Mouse (Mus musculus): ENCODE measurements around the gene Gm10553. TPM values are rescaled to one million over a fixed set of nuclear protein-coding genes. Genes with fewer than 3 reads are reported as not detected.
"Not testable (repeated sequence)": the region's sequence is repeated elsewhere in the genome, so short reads cannot be mapped to it uniquely, and the experiment has no call there.

Gm10553 gene
- not detected in 2 replicates for polyA plus RNA-seq (2015; fragmentation: Nextera tagmentation; extraction: Ambion mirVana)

DNA sequence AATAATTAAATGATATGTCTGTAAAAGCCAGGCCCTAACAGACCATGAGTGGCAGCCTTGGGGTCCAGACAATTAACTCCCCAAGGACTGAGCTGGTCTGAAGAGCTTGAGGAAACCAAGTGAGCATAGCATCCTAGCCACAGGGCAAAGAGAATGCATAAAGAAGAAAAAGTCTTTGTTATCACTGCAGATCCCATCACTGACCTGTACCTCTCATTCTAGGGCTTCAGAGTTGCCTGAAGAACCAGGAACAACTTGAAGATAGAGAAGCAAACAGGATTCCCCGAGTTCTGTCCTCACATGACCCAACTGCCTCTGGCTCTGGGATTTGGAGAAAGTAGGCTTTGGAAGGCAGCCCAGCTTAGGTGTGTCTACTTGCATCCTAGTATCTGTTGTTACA, at the start of gene Gm10553:
TSS of gene Gm10553 (plus strand) at position 301 of the 400 bp plus-strand sequence.
- not testable (repeated sequence) for ATAC-seq (ENCODE audit: low read depth); H3K4me3 ChIP-seq; H3K27me3 ChIP-seq; H3K36me3 ChIP-seq; H3K27ac ChIP-seq (replicated peaks); H3K9ac ChIP-seq; H3K4me2 ChIP-seq; H3K9me3 ChIP-seq; H3K4me1 ChIP-seq (replicated peaks)
- 48% methylated on average over 1 of the region's 1 CpGs for WGBS

- H3K4me2 ChIP-seq; H3K9ac ChIP-seq; H3K4me3 ChIP-seq; H3K4me1 ChIP-seq (replicated peaks); H3K36me3 ChIP-seq; H3K27me3 ChIP-seq; ATAC-seq (ENCODE audit: low read depth); H3K27ac ChIP-seq (replicated peaks); H3K9me3 ChIP-seq: not testable (repeated sequence)
- WGBS = 64% methylated on average over 3 of the region's 3 CpGs
Measured at GRCm38 (mm10) chr1:85071690-85072089, 28.3 kb upstream of the Gm10553 start.

GRCm38 (mm10) chr1:85073099-85073498, 26.9 kb upstream of the Gm10553 start:
- H3K27me3 ChIP-seq; H3K27ac ChIP-seq (replicated peaks); H3K4me1 ChIP-seq (replicated peaks); H3K36me3 ChIP-seq; H3K4me3 ChIP-seq; H3K4me2 ChIP-seq; H3K9me3 ChIP-seq; H3K9ac ChIP-seq; ATAC-seq (ENCODE audit: low read depth): not testable (repeated sequence)
- 72% methylated on average over 3 of the region's 3 CpGs for WGBS

DNA sequence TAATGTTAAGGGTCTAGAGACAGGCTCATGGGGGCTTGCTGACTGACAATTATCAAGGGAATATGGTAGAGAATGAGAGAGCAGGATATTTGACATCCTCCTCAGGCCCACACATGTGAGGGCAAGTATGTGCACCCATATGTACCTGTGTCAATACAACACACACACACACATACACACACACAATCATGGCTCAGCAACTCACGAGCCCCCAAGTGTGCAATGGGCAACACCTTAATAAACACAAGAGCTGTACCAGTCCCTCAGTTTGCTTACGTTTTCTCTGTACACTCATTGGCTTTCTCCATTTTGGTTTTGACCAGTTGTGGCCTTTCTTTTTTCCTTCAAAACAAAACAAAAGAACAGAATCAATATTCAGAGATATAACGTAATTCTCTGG, 15.2 kb upstream of the Gm10553 start:
- 68% methylated on average over 3 of the region's 3 CpGs for WGBS
- H3K27me3 ChIP-seq; ATAC-seq (ENCODE audit: low read depth); H3K9me3 ChIP-seq; H3K4me2 ChIP-seq; H3K9ac ChIP-seq; H3K36me3 ChIP-seq; H3K27ac ChIP-seq (replicated peaks); H3K4me1 ChIP-seq (replicated peaks); H3K4me3 ChIP-seq: not testable (repeated sequence)

DNA sequence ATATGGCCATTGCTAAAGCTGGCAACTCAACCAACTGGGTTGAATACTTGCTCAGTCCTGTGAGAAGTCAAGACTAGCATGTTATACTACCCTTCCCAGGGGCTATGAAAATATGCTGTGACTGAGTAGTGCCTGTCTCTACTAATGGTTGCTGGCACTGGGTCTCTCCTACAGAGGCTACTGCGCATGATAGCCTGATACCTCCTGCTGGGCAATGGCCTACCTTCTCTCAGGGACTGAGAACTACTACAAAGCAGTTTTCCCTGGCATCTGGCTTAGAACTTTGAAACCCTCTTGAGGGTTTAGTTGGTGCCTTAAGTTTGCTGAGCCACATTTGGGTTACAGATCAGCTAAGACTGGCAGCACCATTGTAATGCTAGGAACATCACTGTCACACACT, 13.8 kb upstream of the Gm10553 start:
- not testable (repeated sequence) for H3K4me3 ChIP-seq; H3K4me2 ChIP-seq; H3K9me3 ChIP-seq; H3K4me1 ChIP-seq (replicated peaks); H3K9ac ChIP-seq; H3K27ac ChIP-seq (replicated peaks); H3K36me3 ChIP-seq; ATAC-seq (ENCODE audit: low read depth); H3K27me3 ChIP-seq
- 56% methylated on average over 1 of the region's 1 CpGs for WGBS

- not testable (repeated sequence) for H3K4me1 ChIP-seq (replicated peaks); H3K4me2 ChIP-seq; H3K4me3 ChIP-seq; H3K36me3 ChIP-seq; H3K27me3 ChIP-seq; H3K9me3 ChIP-seq; H3K27ac ChIP-seq (replicated peaks); H3K9ac ChIP-seq; ATAC-seq (ENCODE audit: low read depth)
- WGBS = 41% methylated on average over 1 of the region's 3 CpGs
Measured at GRCm38 (mm10) chr1:85092169-85092568, 7.8 kb upstream of the Gm10553 start.

GRCm38 (mm10) chr1:85093011-85093572, 6.9 kb upstream of the Gm10553 start:
- H3K4me1 ChIP-seq (replicated peaks); H3K36me3 ChIP-seq; H3K4me3 ChIP-seq; H3K9ac ChIP-seq; H3K27me3 ChIP-seq; H3K27ac ChIP-seq (replicated peaks); H3K4me2 ChIP-seq; H3K9me3 ChIP-seq; ATAC-seq (ENCODE audit: low read depth): not testable (repeated sequence)
- 90% methylated on average over 6 of the region's 7 CpGs for WGBS

- H3K4me2 ChIP-seq; H3K4me1 ChIP-seq (replicated peaks); H3K9ac ChIP-seq; H3K27me3 ChIP-seq; H3K36me3 ChIP-seq; ATAC-seq (ENCODE audit: low read depth); H3K27ac ChIP-seq (replicated peaks); H3K4me3 ChIP-seq; H3K9me3 ChIP-seq: not testable (repeated sequence)
- 87% methylated on average over 7 of the region's 7 CpGs for WGBS
Measured at GRCm38 (mm10) chr1:85099081-85099480, 883 bp upstream of the Gm10553 start.

GRCm38 (mm10) chr1:85101754-85102153, 1.8 kb downstream of the Gm10553 start:
- H3K4me2 ChIP-seq; H3K27ac ChIP-seq (replicated peaks); H3K4me1 ChIP-seq (replicated peaks); H3K4me3 ChIP-seq; H3K27me3 ChIP-seq; H3K9me3 ChIP-seq; H3K36me3 ChIP-seq; H3K9ac ChIP-seq; ATAC-seq (ENCODE audit: low read depth): not testable (repeated sequence)
- 89% methylated on average over 4 of the region's 4 CpGs for WGBS

- not testable (repeated sequence) for H3K36me3 ChIP-seq; H3K4me1 ChIP-seq (replicated peaks); H3K9ac ChIP-seq; ATAC-seq (ENCODE audit: low read depth); H3K9me3 ChIP-seq; H3K27ac ChIP-seq (replicated peaks); H3K4me3 ChIP-seq; H3K4me2 ChIP-seq; H3K27me3 ChIP-seq
- 66% methylated on average over 4 of the region's 4 CpGs for WGBS
Measured at GRCm38 (mm10) chr1:85105336-85105735, 5.4 kb downstream of the Gm10553 start.

DNA sequence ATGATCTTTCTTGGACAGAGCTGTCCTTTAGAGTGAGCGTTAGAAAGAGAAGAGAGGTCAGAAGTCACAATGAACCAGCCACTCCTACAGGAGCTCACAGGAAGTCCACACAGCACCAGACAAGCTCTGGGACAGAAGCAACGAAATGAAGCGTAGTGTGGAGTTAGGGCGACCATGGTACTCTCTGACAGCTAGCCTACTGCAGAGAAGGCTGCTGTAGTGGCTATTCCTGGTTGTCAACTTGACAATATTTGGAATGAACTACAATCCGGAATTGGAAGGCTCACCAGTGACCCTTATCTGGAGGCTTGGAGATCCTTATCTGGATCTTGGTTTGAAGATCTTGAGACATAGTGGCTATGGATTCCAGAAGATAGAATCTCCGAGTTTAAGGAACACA, 6.0 kb downstream of the Gm10553 start:
- H3K4me2 ChIP-seq; ATAC-seq (ENCODE audit: low read depth); H3K4me1 ChIP-seq (replicated peaks); H3K9me3 ChIP-seq; H3K27me3 ChIP-seq; H3K9ac ChIP-seq; H3K27ac ChIP-seq (replicated peaks); H3K36me3 ChIP-seq; H3K4me3 ChIP-seq: not testable (repeated sequence)
- 72% methylated on average over 5 of the region's 6 CpGs for WGBS

GRCm38 (mm10) chr1:85109753-85110152, 9.8 kb downstream of the Gm10553 start, which contains the start of gene A530032D15Rik:
A530032D15Rik (minus strand) TSS chr1:85109853.
- whole genome bisulfite sequencing = 78% methylated on average over 2 of the region's 7 CpGs
- not testable (repeated sequence) for H3K27me3 ChIP-seq; ATAC-seq (ENCODE audit: low read depth); H3K4me2 ChIP-seq; H3K27ac ChIP-seq (replicated peaks); H3K4me1 ChIP-seq (replicated peaks); H3K9me3 ChIP-seq; H3K36me3 ChIP-seq; H3K9ac ChIP-seq; H3K4me3 ChIP-seq

- not testable (repeated sequence) for ATAC-seq (ENCODE audit: low read depth); H3K4me3 ChIP-seq; H3K27ac ChIP-seq (replicated peaks); H3K27me3 ChIP-seq; H3K9me3 ChIP-seq; H3K36me3 ChIP-seq; H3K4me2 ChIP-seq; H3K9ac ChIP-seq; H3K4me1 ChIP-seq (replicated peaks)
- 87% methylated on average over 3 of the region's 3 CpGs for WGBS
Measured at GRCm38 (mm10) chr1:85110876-85111275, 10.9 kb downstream of the Gm10553 start.
